Mouse (Mus musculus): ENCODE measurements around the gene Gm1330. TPM values are rescaled to one million over a fixed set of nuclear protein-coding genes. Genes with fewer than 3 reads are reported as not detected.
"Not testable (repeated sequence)": the region's sequence is repeated elsewhere in the genome, so short reads cannot be mapped to it uniquely, and the experiment has no call there.

Gene Gm1330
- polyA plus RNA-seq (2015; fragmentation: Nextera tagmentation; extraction: Ambion mirVana): not detected in 2 replicates

DNA sequence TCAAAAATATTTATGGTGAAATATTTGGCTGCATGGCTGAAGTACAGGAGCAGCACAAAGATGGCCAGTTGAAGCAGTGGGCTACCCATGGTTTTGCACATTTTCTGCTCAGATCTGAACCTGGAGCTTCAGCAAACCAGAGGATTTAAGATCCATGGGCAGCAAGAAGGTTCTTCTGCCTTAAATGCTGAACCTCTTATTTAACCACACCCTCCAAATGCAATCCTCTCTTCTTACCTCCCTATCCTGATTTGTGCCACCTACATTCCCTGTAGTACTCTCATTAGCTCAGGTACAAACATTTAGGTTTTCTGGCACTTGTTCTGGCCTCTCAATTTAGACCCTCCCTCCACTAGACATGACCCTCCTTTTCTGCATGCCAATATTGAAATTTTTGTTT, at the start of gene Gm1330:
Gm1330 (minus strand) TSS at position 101 of the 400 bp plus-strand sequence.
- Histone ChIP-seq H3K4me2 (ENCODE audit: low read depth, low read length) (no peak within 1 kb of the TSS), H3K4me3 (replicated peaks; ENCODE audit: low read length) (no peak within 1 kb of the TSS), H3K36me3 (ENCODE audit: control insufficient read depth, insufficient read depth, low read length) (no peaks in the 10 kb centered on the region), H3K4me1 (ENCODE audit: control insufficient read depth, insufficient read depth, low read length) (no peaks in the 10 kb centered on the region), H3K9ac (ENCODE audit: low read length) (no peak within 1 kb of the TSS), H3K27me3 (ENCODE audit: control insufficient read depth, insufficient read depth, low read length) (no peaks in the 10 kb centered on the region), H3K9me3 (replicated peaks; ENCODE audit: control insufficient read depth, low read length) (no peaks in the 10 kb centered on the region), H3K27ac (ENCODE audit: low read length) (no peak within 1 kb of the TSS)
- ATAC-seq (ENCODE audit: insufficient read depth, low FRiP score): no peak

DNA sequence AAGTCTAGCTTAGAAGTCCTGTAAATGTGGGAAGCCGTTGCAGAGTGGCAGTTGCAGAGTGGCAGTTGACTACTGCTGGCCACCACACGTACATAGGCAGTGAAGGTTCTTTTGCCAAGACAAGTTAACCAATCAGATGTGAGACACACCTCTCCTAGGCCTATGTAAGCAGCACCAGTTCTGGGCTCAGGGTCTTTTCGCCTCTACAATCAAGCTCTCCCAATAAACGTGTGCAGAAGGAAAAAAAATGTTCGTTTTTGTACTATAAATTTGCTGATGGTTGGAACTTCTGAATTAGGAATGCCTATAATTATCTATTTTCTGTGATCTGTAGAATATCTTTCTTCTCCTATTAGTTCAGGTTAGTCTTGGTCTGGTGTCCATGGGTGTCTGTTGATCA, 14.1 kb upstream of the Gm1330 start, which contains the start of gene Gm10750:
Gm10750 (minus strand) TSS at position 101 of the 400 bp plus-strand sequence.
- not testable (repeated sequence) for H3K4me1 ChIP-seq (ENCODE audit: control insufficient read depth, insufficient read depth, low read length); H3K36me3 ChIP-seq (ENCODE audit: control insufficient read depth, insufficient read depth, low read length); ATAC-seq (ENCODE audit: insufficient read depth, low FRiP score); H3K9me3 ChIP-seq (replicated peaks; ENCODE audit: control insufficient read depth, low read length); H3K4me2 ChIP-seq (ENCODE audit: low read depth, low read length); H3K9ac ChIP-seq (ENCODE audit: low read length); H3K27me3 ChIP-seq (ENCODE audit: control insufficient read depth, insufficient read depth, low read length); H3K27ac ChIP-seq (ENCODE audit: low read length); H3K4me3 ChIP-seq (replicated peaks; ENCODE audit: low read length)
- WGBS: 72% methylated on average over 5 of the region's 5 CpGs

- Histone ChIP-seq H3K27me3 (ENCODE audit: control insufficient read depth, insufficient read depth, low read length) (no peaks in the 10 kb centered on the region), H3K36me3 (ENCODE audit: control insufficient read depth, insufficient read depth, low read length) (no peaks in the 10 kb centered on the region), H3K27ac (ENCODE audit: low read length) (no peak overlapping the region), H3K9me3 (replicated peaks; ENCODE audit: control insufficient read depth, low read length) (no peaks in the 10 kb centered on the region), H3K4me1 (ENCODE audit: control insufficient read depth, insufficient read depth, low read length) (no peaks in the 10 kb centered on the region), H3K4me2 (ENCODE audit: low read depth, low read length) (no peak overlapping the region), H3K4me3 (replicated peaks; ENCODE audit: low read length) (no peak overlapping the region), H3K9ac (ENCODE audit: low read length) (no peak overlapping the region)
- no peak for ATAC-seq (ENCODE audit: insufficient read depth, low FRiP score)
- 78% methylated on average over 2 of the region's 2 CpGs for WGBS
Observed at GRCm38 (mm10) chr2:149004826-149005225, 1.8 kb upstream of the Gm1330 start.

DNA sequence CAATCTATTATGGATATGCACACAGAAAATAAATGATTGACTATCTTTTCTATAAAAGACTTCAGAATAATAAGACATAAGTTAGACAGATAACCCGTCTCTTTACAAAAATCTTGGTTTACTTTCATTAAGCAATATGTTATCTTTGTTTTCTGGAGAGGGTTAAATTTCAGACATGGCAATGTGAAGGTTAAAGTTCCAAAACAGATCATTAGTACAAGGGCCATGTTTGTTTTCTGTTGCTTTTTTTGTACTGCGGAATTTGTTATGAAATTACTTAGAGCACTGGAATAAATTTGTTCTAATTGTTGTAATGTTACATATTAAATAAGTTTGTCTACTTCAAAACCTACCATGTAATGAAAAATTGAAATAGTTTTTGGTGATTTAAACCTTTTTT, 7.9 kb downstream of the Gm1330 start:
- Histone ChIP-seq H3K36me3 (ENCODE audit: control insufficient read depth, insufficient read depth, low read length) (no peaks in the 10 kb centered on the region), H3K9ac (ENCODE audit: low read length) (no peak overlapping the region), H3K27ac (ENCODE audit: low read length) (no peak overlapping the region), H3K4me1 (ENCODE audit: control insufficient read depth, insufficient read depth, low read length) (no peaks in the 10 kb centered on the region), H3K4me3 (replicated peaks; ENCODE audit: low read length) (no peak overlapping the region), H3K4me2 (ENCODE audit: low read depth, low read length) (no peak overlapping the region), H3K27me3 (ENCODE audit: control insufficient read depth, insufficient read depth, low read length) (no peaks in the 10 kb centered on the region), H3K9me3 (replicated peaks; ENCODE audit: control insufficient read depth, low read length) (no peaks in the 10 kb centered on the region)
- WGBS: 91% methylated on average over 2 of the region's 2 CpGs
- no peak for ATAC-seq (ENCODE audit: insufficient read depth, low FRiP score)

Other genes with a start within 250 kb of the Gm1330 start
- gene Cst11, start 231.8 kb downstream of the Gm1330 start, polyA plus RNA-seq (2015; fragmentation: Nextera tagmentation; extraction: Ambion mirVana): not detected in 2 replicates
- not detected in 2 replicates for gene 8030411F24Rik, start 221.2 kb downstream of the Gm1330 start, polyA plus RNA-seq (2015; fragmentation: Nextera tagmentation; extraction: Ambion mirVana)
- not detected in 2 replicates for gene Cst12, start 213.9 kb downstream of the Gm1330 start, polyA plus RNA-seq (2015; fragmentation: Nextera tagmentation; extraction: Ambion mirVana)
- 2.5 and 4.3 TPM in 2 replicates for gene Cst8, start 204.5 kb downstream of the Gm1330 start, polyA plus RNA-seq (2015; fragmentation: Nextera tagmentation; extraction: Ambion mirVana)
- not detected in 2 replicates for gene Cst13, start 183.2 kb downstream of the Gm1330 start, polyA plus RNA-seq (2015; fragmentation: Nextera tagmentation; extraction: Ambion mirVana)
- not detected in 2 replicates for gene Cst9, start 168.1 kb downstream of the Gm1330 start, polyA plus RNA-seq (2015; fragmentation: Nextera tagmentation; extraction: Ambion mirVana)
- gene 9230104L09Rik, start 138.2 kb downstream of the Gm1330 start, polyA plus RNA-seq (2015; fragmentation: Nextera tagmentation; extraction: Ambion mirVana): not detected in 2 replicates
- gene Cst3, start 127.6 kb downstream of the Gm1330 start, polyA plus RNA-seq (2015; fragmentation: Nextera tagmentation; extraction: Ambion mirVana): 470 and 499 TPM in 2 replicates
- not detected in 2 replicates for gene Gm10750, start 14.0 kb upstream of the Gm1330 start, polyA plus RNA-seq (2015; fragmentation: Nextera tagmentation; extraction: Ambion mirVana)

Data from stomach, embryonic 16.5 days (tissue).